19 mouse cellular contexts compared by ENCODE assay signal in the genomic region with DNA sequence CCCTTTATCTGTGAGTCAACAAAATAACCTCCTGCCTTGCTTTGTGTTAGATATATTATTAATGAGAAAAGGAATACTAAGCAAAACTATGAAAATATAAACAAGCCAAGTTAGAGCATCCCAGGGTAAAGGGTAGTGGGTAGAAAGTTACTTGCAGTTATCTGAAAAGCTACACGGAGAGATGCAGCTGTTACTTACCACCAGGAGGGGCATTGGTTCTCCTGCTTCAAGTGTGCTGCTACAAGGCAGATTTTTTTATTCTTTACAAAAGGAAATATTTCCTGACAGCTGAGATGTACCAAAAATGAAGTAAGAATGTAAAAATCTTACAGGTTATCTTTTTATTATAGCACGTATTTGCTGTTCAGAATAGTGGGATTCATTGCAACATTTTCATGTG. TPM values are rescaled to one million over a fixed set of nuclear protein-coding genes. Genes with fewer than 3 reads are reported as not detected.
DNase-seq lines count a peak whose midpoint lies in the region; ATAC-seq and TF ChIP-seq lines count a peak whose summit lies in the region.
"Had no signal": no experiment of that assay in that cellular context is flagged by ENCODE, and none has a peak within 500 bp of the region (broad histone marks: within the 10 kb centered on the region; RNA-seq: fewer than 3 reads in every experiment).

No protein-coding gene starts in this region.

- intact Hi-C loops in gastrocnemius, adult 2 months (cut with DNase I) = loop anchor here (5.0 kb wide), 1 partner anchor 42 kb away; no protein-coding TSS in a partner anchor
- intact Hi-C loops in left cerebral cortex, adult 2 months (cut with DNase I) = no loop called here

- H3K27ac ChIP-seq in gastrocnemius, adult 2 months = no peak overlapping the region
- no peak overlapping the region for H3K27ac ChIP-seq in intestine, postnatal 0 days (ENCODE audit: low read depth, low read length)
- no peak overlapping the region for H3K27ac ChIP-seq in intestine, embryonic 15.5 days
- H3K27ac ChIP-seq in left cerebral cortex, adult 2 months = no peak overlapping the region
- no peak overlapping the region for H3K27ac ChIP-seq in midbrain, postnatal 0 days (ENCODE audit: low read depth, low read length)
- no peak overlapping the region for H3K27ac ChIP-seq in midbrain, embryonic 15.5 days
- H3K27ac ChIP-seq: embryonic facial prominence, embryonic 13.5 days; forebrain, embryonic 13.5 days; heart, embryonic 13.5 days; hindbrain, embryonic 12.5 days had no signal

- ATAC-seq in intestine, postnatal 0 days = no peak
- ATAC-seq in intestine, embryonic 15.5 days = no peak
- no peak for ATAC-seq in midbrain, postnatal 0 days (ENCODE audit: low FRiP score)
- ATAC-seq in midbrain, embryonic 15.5 days (replicated peaks) = no peak
- ATAC-seq: forebrain, embryonic 13.5 days had no signal

- H3K4me1 ChIP-seq in intestine, postnatal 0 days (replicated peaks; ENCODE audit: control insufficient read depth, insufficient read depth, low read length) = no peaks in the 10 kb centered on the region
- no peaks in the 10 kb centered on the region for H3K4me1 ChIP-seq in intestine, embryonic 15.5 days (replicated peaks)
- H3K4me1 ChIP-seq in midbrain, postnatal 0 days (ENCODE audit: insufficient read depth, low read length) = no peaks in the 10 kb centered on the region
- no peaks in the 10 kb centered on the region for H3K4me1 ChIP-seq in midbrain, embryonic 15.5 days
- H3K4me1 ChIP-seq: embryonic facial prominence, embryonic 13.5 days; forebrain, embryonic 13.5 days; hindbrain, embryonic 12.5 days had no signal

- no peaks in the 10 kb centered on the region for H3K27me3 ChIP-seq in intestine, postnatal 0 days (replicated peaks; ENCODE audit: control insufficient read depth, insufficient read depth, low read length)
- H3K27me3 ChIP-seq in intestine, embryonic 15.5 days (replicated peaks) = no peaks in the 10 kb centered on the region
- H3K27me3 ChIP-seq in midbrain, postnatal 0 days (ENCODE audit: insufficient read depth, low read length) = no peaks in the 10 kb centered on the region
- H3K27me3 ChIP-seq in midbrain, embryonic 15.5 days (replicated peaks) = no peaks in the 10 kb centered on the region
- H3K27me3 ChIP-seq: embryonic facial prominence, embryonic 13.5 days; forebrain, embryonic 13.5 days; heart, embryonic 13.5 days; hindbrain, embryonic 12.5 days had no signal

- H3K36me3 ChIP-seq in intestine, postnatal 0 days (ENCODE audit: control insufficient read depth, insufficient read depth) = no peaks in the 10 kb centered on the region
- H3K36me3 ChIP-seq in intestine, embryonic 15.5 days = no peaks in the 10 kb centered on the region
- no peaks in the 10 kb centered on the region for H3K36me3 ChIP-seq in midbrain, postnatal 0 days (ENCODE audit: insufficient read depth, low read length)
- no peaks in the 10 kb centered on the region for H3K36me3 ChIP-seq in midbrain, embryonic 15.5 days (replicated peaks)
- H3K36me3 ChIP-seq: embryonic facial prominence, embryonic 13.5 days; heart, embryonic 13.5 days; hindbrain, embryonic 12.5 days had no signal

- H3K4me3 ChIP-seq in gastrocnemius, adult 2 months = no peak overlapping the region
- H3K4me3 ChIP-seq in intestine, postnatal 0 days (ENCODE audit: low read depth, low read length) = no peak overlapping the region
- no peak overlapping the region for H3K4me3 ChIP-seq in intestine, embryonic 15.5 days (replicated peaks)
- H3K4me3 ChIP-seq in left cerebral cortex, adult 2 months = no peak overlapping the region
- H3K4me3 ChIP-seq in midbrain, postnatal 0 days (ENCODE audit: low read depth, low read length) = no peak overlapping the region
- H3K4me3 ChIP-seq in midbrain, embryonic 15.5 days = no peak overlapping the region
- H3K4me3 ChIP-seq: embryonic facial prominence, embryonic 13.5 days; forebrain, embryonic 13.5 days; heart, embryonic 13.5 days; hindbrain, embryonic 12.5 days had no signal

- no peaks in the 10 kb centered on the region for H3K9me3 ChIP-seq in intestine, postnatal 0 days (ENCODE audit: control insufficient read depth)
- no peaks in the 10 kb centered on the region for H3K9me3 ChIP-seq in intestine, embryonic 15.5 days
- no peaks in the 10 kb centered on the region for H3K9me3 ChIP-seq in midbrain, postnatal 0 days (ENCODE audit: low read length)
- H3K9me3 ChIP-seq in midbrain, embryonic 15.5 days = no peaks in the 10 kb centered on the region
- H3K9me3 ChIP-seq: forebrain, embryonic 13.5 days; heart, embryonic 13.5 days; hindbrain, embryonic 12.5 days had no signal

- 74% methylated on average over 2 of the region's 2 CpGs for WGBS in intestine, postnatal 0 days
- 60% methylated on average over 2 of the region's 2 CpGs for WGBS in intestine, embryonic 15.5 days
- 82% methylated on average over 2 of the region's 2 CpGs for WGBS in midbrain, postnatal 0 days
- WGBS in midbrain, embryonic 15.5 days = 79% methylated on average over 2 of the region's 2 CpGs

- no peak overlapping the region for H3K4me2 ChIP-seq in intestine, postnatal 0 days (replicated peaks; ENCODE audit: low read depth)
- H3K4me2 ChIP-seq in intestine, embryonic 15.5 days (replicated peaks) = no peak overlapping the region
- H3K4me2 ChIP-seq in midbrain, postnatal 0 days (ENCODE audit: low read depth, low read length, poor library complexity, severe bottlenecking) = no peak overlapping the region
- H3K4me2 ChIP-seq in midbrain, embryonic 15.5 days = no peak overlapping the region
- H3K4me2 ChIP-seq: embryonic facial prominence, embryonic 13.5 days; forebrain, embryonic 13.5 days; heart, embryonic 13.5 days; hindbrain, embryonic 12.5 days had no signal

- TF ChIP-seq CTCF in gastrocnemius, adult 2 months (IDR thresholded peaks at IDR 0.05) = peak; percentile 36; the same call in 1 of the 2 replicates
- TF ChIP-seq CTCF in intestine, postnatal 0 days (IDR thresholded peaks at IDR 0.05; ENCODE audit: low read depth) = peak; percentile 43
- TF ChIP-seq CTCF in left cerebral cortex, adult 2 months (IDR thresholded peaks at IDR 0.05) = peak; percentile 35
- TF ChIP-seq CTCF in midbrain, postnatal 0 days (IDR thresholded peaks at IDR 0.05) = peak; percentile 45

- H3K9ac ChIP-seq in intestine, postnatal 0 days (ENCODE audit: low read depth, low read length) = no peak overlapping the region
- H3K9ac ChIP-seq in intestine, embryonic 15.5 days = no peak overlapping the region
- no peak overlapping the region for H3K9ac ChIP-seq in midbrain, postnatal 0 days (replicated peaks; ENCODE audit: low read length, poor library complexity, severe bottlenecking)
- H3K9ac ChIP-seq in midbrain, embryonic 15.5 days = no peak overlapping the region
- H3K9ac ChIP-seq: embryonic facial prominence, embryonic 13.5 days; forebrain, embryonic 13.5 days; heart, embryonic 13.5 days; hindbrain, embryonic 12.5 days had no signal

- DNase-seq in gastrocnemius, adult 2 months = no peak
- DNase-seq in gastrocnemius, postnatal 25 days = no peak
- no peak for DNase-seq in left cerebral cortex, adult 2 months (ENCODE audit: extremely low spot score in 1 of 2, low spot score in 2 of 2)
- no peak for DNase-seq in left cerebral cortex, adult 9 months (ENCODE audit: low spot score in 2 of 2)
- no peak for DNase-seq in midbrain, postnatal 0 days (ENCODE audit: low spot score)
- DNase-seq: adrenal gland, postnatal 10 days; cerebellum, adult 11-12 months; cerebellum, adult 9-10 months; cerebellum, postnatal 25 days; heart, postnatal 10 days; heart, postnatal 4 days had no signal

RNA-seq across cellular contexts. Expression of a gene that starts 40.8 kb away (rescaled TPM):
- 10 to 100 TPM; 38.7 to 43.4 TPM for total RNA-seq in gastrocnemius, adult 2 months (2021)
- total RNA-seq in gastrocnemius, postnatal 25 days (2021) = 10 to 100 TPM; 35.8 to 36.1 TPM
- polyA plus RNA-seq in intestine, postnatal 0 days (2015; fragmentation: Nextera tagmentation; extraction: Ambion mirVana) = 2.8 and 3.6 TPM in 2 replicates
- 9.0 and 10.3 TPM in 2 replicates for polyA plus RNA-seq in intestine, embryonic 15.5 days (2015; fragmentation: Nextera tagmentation; extraction: Ambion mirVana)
- total RNA-seq in left cerebral cortex, adult 2 months (2021) = 100 to 1,000 TPM; 238 to 239 TPM
- total RNA-seq in midbrain, postnatal 0 days (2014; rRNA removed) = 21.9 and 24.8 TPM in 2 replicates
- 6.7 and 7.1 TPM in 2 replicates for polyA plus RNA-seq in midbrain, postnatal 0 days (2015; fragmentation: Nextera tagmentation; extraction: Ambion mirVana)
- polyA plus RNA-seq in midbrain, embryonic 15.5 days (2015; fragmentation: Nextera tagmentation; extraction: Ambion mirVana) = 8.1 and 10.1 TPM in 2 replicates
- total RNA-seq: MEL had no signal
